Mouse (Mus musculus): ENCODE data around the gene Gm20916. TPM values are rescaled to one million over a fixed set of nuclear protein-coding genes. Genes with fewer than 3 reads are reported as not detected.
"Not testable (repeated sequence)": the region's sequence is repeated elsewhere in the genome, so short reads cannot be mapped to it uniquely, and the experiment has no call there.

Gm20916 gene
- total RNA-seq (2021) = not detected

DNA sequence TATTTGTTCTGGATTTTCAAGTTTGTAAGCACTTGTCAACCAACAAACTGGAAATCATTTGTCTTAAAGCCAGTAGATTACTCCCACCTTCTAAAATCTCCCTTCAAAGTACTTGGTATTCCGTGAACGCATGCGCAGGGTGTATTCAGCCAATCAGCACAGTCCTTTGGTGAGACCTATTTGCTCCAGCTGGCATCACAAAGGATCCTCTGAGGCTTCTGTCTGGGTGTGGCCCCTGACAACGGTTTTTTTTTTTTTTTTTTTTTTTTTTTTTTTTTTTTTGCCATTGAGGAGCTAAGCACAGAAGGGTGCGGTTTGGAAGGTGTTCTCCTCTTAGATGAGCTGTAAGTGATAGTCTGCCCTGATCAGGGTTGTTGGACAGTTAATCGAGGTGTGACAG, at the start of gene Gm20916:
Gene Gm20916 (plus strand): TSS at position 301 of the 400 bp plus-strand sequence.
- DNase-seq = not testable (repeated sequence)

Other genes with a start within 250 kb of the Gm20916 start
- gene Gm20917, start 168.4 kb upstream of the Gm20916 start, total RNA-seq (2021) = not detected

Measured in heart, postnatal 4 days (tissue).